In genomic region chr11:92858170-92858569, GRCm38 (mm10) we compare ENCODE assay signal across 16 mouse cellular contexts.
"Had no signal": no experiment of that assay in that cellular context is flagged by ENCODE, and none has a peak within 500 bp of the region (broad histone marks: within the 10 kb centered on the region; RNA-seq: fewer than 3 reads in every experiment).

No protein-coding gene starts in this region.

- H3K4me3 ChIP-seq: neural tube, embryonic 12.5 days; neural tube, embryonic 13.5 days; neural tube, embryonic 15.5 days; stomach, embryonic 15.5 days had no signal

- DNase-seq: retina, postnatal 1 day; right cerebral cortex, adult 18-20 months; right cerebral cortex, postnatal 14 days; right cerebral cortex, postnatal 4 days; spleen, adult 18-20 months; thymus, adult 18-20 months; thymus, adult 2 months; thymus, postnatal 14 days; thymus, postnatal 25 days; thymus, postnatal 36 days; thymus, postnatal 4 days had no signal

- H3K27ac ChIP-seq: neural tube, embryonic 12.5 days; neural tube, embryonic 13.5 days; neural tube, embryonic 15.5 days; stomach, embryonic 15.5 days; stomach, postnatal 0 days had no signal
